Comparison of ENCODE assay signal across 8 mouse cellular contexts in genomic region chr16:56717224-56718200, GRCm38 (mm10). TPM values are rescaled to one million over a fixed set of nuclear protein-coding genes. Genes with fewer than 3 reads are reported as not detected.
DNase-seq lines count a peak whose midpoint lies in the region; ATAC-seq lines count a peak whose summit lies in the region.

Tfg (minus strand) TSS chr16:56717450.

- H3K36me3 ChIP-seq in lung, embryonic 16.5 days (ENCODE audit: control insufficient read depth, insufficient read depth, low read length) = 0 out of 2 replicates have a peak, but pooled peaks cover 1% of the 10 kb centered on the region

- whole genome bisulfite sequencing in lung, embryonic 16.5 days = under 1% methylated on average over 54 of the region's 62 CpGs

- peak within 1 kb of the TSS; percentile 93 for H3K9ac ChIP-seq in lung, embryonic 16.5 days (ENCODE audit: low read length)

- H3K27me3 ChIP-seq in lung, embryonic 16.5 days (ENCODE audit: control insufficient read depth, insufficient read depth, low read depth, low read length) = no peaks in the 10 kb centered on the region

- H3K27ac ChIP-seq in lung, embryonic 16.5 days (ENCODE audit: low read length) = peak within 1 kb of the TSS; percentile 98

- peak within 1 kb of the TSS; percentile 90 for H3K4me3 ChIP-seq in lung, embryonic 16.5 days (ENCODE audit: low read length)

- peak within 1 kb of the TSS; percentile 71 for H3K4me2 ChIP-seq in lung, embryonic 16.5 days (ENCODE audit: low read depth, low read length)

- ATAC-seq in hematopoietic stem cell, adult 5-6 weeks (replicated peaks in 1 of 2; ENCODE audit: insufficient read depth in 1 of 2, low FRiP score in 2 of 2, low TSS enrichment in 1 of 2, low read depth in 1 of 2, poor library complexity in 2 of 2, severe bottlenecking in 2 of 2) = peak; percentile 89 to 93
- ATAC-seq in lung, embryonic 16.5 days (ENCODE audit: low read depth) = peak; percentile 97

- DNase-seq in MEL-GATA-1-ER (ENCODE audit: extremely low read depth, low read depth) = peak; percentile 96
- peak; percentile 98 for DNase-seq in cerebellum, adult 8-10 months
- DNase-seq in forelimb bud, embryonic 11.5 days (ENCODE audit: low read depth, low spot score) = peak; percentile 99
- peak; percentile 95 for DNase-seq in layer of hippocampus, adult 9-10 months (ENCODE audit: low spot score)
- DNase-seq in ovary, postnatal 10 days (ENCODE audit: low spot score) = peak; percentile 91
- peak; percentile 98 to 99 for DNase-seq in thymus, postnatal 10 days (ENCODE audit: low spot score in 2 of 2)

- no peaks in the 10 kb centered on the region for H3K9me3 ChIP-seq in lung, embryonic 16.5 days (ENCODE audit: control insufficient read depth, low read length)

- peaks cover 18% of the 10 kb centered on the region; the same call in 1 of the 2 replicates for H3K4me1 ChIP-seq in lung, embryonic 16.5 days (replicated peaks; ENCODE audit: control insufficient read depth, insufficient read depth, low read length)

RNA-seq across cellular contexts. Expression of gene Tfg, which starts in this region (rescaled TPM):
- 39.9 and 55.2 TPM in 2 replicates for total RNA-seq in hematopoietic stem cell, adult 5-6 weeks (2017)
- 128 and 144 TPM in 2 replicates for polyA plus RNA-seq in lung, embryonic 16.5 days (2015; fragmentation: Nextera tagmentation; extraction: Ambion mirVana)

Comparison
In these comparisons a context has a peak if more than half of its experiments do, and no peak if none do; other contexts are left out.
1. Peak in every context shown above with its lines: DNase-seq, ATAC-seq, H3K4me3 ChIP-seq and H3K27ac ChIP-seq.